In genomic region chr6:59207561-59207960, GRCm38 (mm10) we compare ENCODE assay signal across 7 mouse cellular contexts.
"Had no signal": no experiment of that assay in that cellular context is flagged by ENCODE, and none has a peak within 500 bp of the region (broad histone marks: within the 10 kb centered on the region; RNA-seq: fewer than 3 reads in every experiment).

No protein-coding gene starts in this region.

- DNase-seq: lung, adult 18-20 months; lung, embryonic 14.5 days; lung, postnatal 10 days; lung, postnatal 4 days; right cerebral cortex, postnatal 14 days; thymus, adult 2 months; thymus, postnatal 25 days had no signal
